Mouse (Mus musculus): Measurements from ENCODE around the gene Slc29a1.

DNA sequence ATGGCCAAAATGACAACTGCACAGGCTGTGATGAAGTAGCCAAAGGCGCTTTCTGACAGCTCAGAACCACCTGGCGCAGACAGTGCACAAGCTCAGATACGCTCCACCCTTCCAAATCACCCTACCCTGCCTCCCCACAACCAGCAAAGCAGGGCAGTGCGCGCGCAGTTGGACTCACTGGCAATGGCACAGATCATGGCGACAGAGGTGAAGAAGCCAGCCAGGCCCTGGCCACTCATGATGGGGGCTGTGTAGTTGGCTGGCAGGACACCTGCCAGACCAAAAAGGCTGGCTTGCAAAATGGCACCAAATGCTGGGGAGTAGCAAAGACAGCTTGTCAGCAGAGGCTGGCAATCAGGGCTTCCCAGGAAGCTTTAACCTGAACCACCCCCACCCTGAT is 10.2 kb downstream of the Slc29a1 start:
- TF ChIP-seq POLR2A (IDR thresholded peaks at IDR 0.05; ENCODE audit: control insufficient read depth, extremely low read depth, insufficient read depth, low read length, poor library complexity), result no peak
- 0 out of 2 replicates have a peak, but pooled peaks have one; percentile 17 for TF ChIP-seq CTCF (IDR thresholded peaks at IDR 0.05; ENCODE audit: borderline replicate concordance, control insufficient read depth, extremely low read depth, insufficient read depth, low read length, poor library complexity)
